Mouse (Mus musculus) heart, adult 2 months (tissue): ENCODE data around the gene Tmem221.

Experiments
- CTCF ChIP-seq: fragments of 200-600 bp; IDR thresholded peaks from 2 replicates; pipeline ENCODE4 v1.8.1; 2022; ENCODE audit warnings: antibody characterized with exemption, mild to moderate bottlenecking, moderate library complexity
- EP300 ChIP-seq: fragments of 200-500 bp; IDR thresholded peaks from 2 replicates; pipeline ENCODE4 v1.6.1; 2011; ENCODE audit warnings: low read depth, low read length, control low read depth; ENCODE audit not compliant: insufficient read depth
- POLR2A ChIP-seq: fragments of 200-500 bp; IDR thresholded peaks from 2 replicates; pipeline ENCODE4 v1.6.1; 2011; ENCODE audit warnings: mild to moderate bottlenecking, low read depth, low read length, control low read depth; ENCODE audit not compliant: insufficient read depth

GRCm38 (mm10) chr8:71560071-71560470 is 1.4 kb upstream of the Tmem221 start:
- no peak for TF ChIP-seq CTCF
- TF ChIP-seq EP300, result no peak
- no peak for TF ChIP-seq POLR2A
